Mouse (Mus musculus): ENCODE data around the gene Jarid2. TPM values are rescaled to one million over a fixed set of nuclear protein-coding genes. Genes with fewer than 3 reads are reported as not detected.

The Jarid2 gene
- polyA plus RNA-seq, 1 experiment from 2014 or later = 27.0 TPM

- WGBS = 89% methylated on average over 2 of the region's 2 CpGs
- no peaks in the 10 kb centered on the region for H3K36me3 ChIP-seq (ENCODE audit: control insufficient read depth, insufficient read depth, low read length)
- no peak overlapping the region for H3K4me2 ChIP-seq (ENCODE audit: low read depth, low read length)
- no peaks in the 10 kb centered on the region for H3K4me1 ChIP-seq (replicated peaks; ENCODE audit: control insufficient read depth, insufficient read depth, low read length)
- no peak for ATAC-seq (ENCODE audit: low read depth)
- H3K27me3 ChIP-seq (ENCODE audit: control insufficient read depth, insufficient read depth, low read depth, low read length) = no peaks in the 10 kb centered on the region
- H3K9me3 ChIP-seq (ENCODE audit: control insufficient read depth, low read length) = no peaks in the 10 kb centered on the region
- no peak overlapping the region for H3K9ac ChIP-seq (ENCODE audit: low read length)
- no peak overlapping the region for H3K4me3 ChIP-seq (ENCODE audit: low read length)
- no peak overlapping the region for H3K27ac ChIP-seq (ENCODE audit: low read length)
Observed at GRCm38 (mm10) chr13:44886221-44886620, 156.9 kb downstream of the Jarid2 start.

- Histone ChIP-seq H3K27ac (ENCODE audit: low read length) (no peak overlapping the region), H3K4me1 (replicated peaks; ENCODE audit: control insufficient read depth, insufficient read depth, low read length) (no peaks in the 10 kb centered on the region), H3K27me3 (ENCODE audit: control insufficient read depth, insufficient read depth, low read depth, low read length) (no peaks in the 10 kb centered on the region), H3K9ac (ENCODE audit: low read length) (no peak overlapping the region), H3K4me3 (ENCODE audit: low read length) (no peak overlapping the region), H3K36me3 (ENCODE audit: control insufficient read depth, insufficient read depth, low read length) (no peaks in the 10 kb centered on the region), H3K4me2 (ENCODE audit: low read depth, low read length) (no peak overlapping the region), H3K9me3 (ENCODE audit: control insufficient read depth, low read length) (no peaks in the 10 kb centered on the region)
- ATAC-seq (ENCODE audit: low read depth) = no peak
- 87% methylated on average over 2 of the region's 2 CpGs for WGBS
Observed at GRCm38 (mm10) chr13:44890612-44891011, 161.3 kb downstream of the Jarid2 start.

- H3K27ac ChIP-seq (ENCODE audit: low read length) = no peak overlapping the region
- no peaks in the 10 kb centered on the region for H3K9me3 ChIP-seq (ENCODE audit: control insufficient read depth, low read length)
- H3K4me1 ChIP-seq (replicated peaks; ENCODE audit: control insufficient read depth, insufficient read depth, low read length) = no peaks in the 10 kb centered on the region
- no peak overlapping the region for H3K4me2 ChIP-seq (ENCODE audit: low read depth, low read length)
- WGBS = 55% methylated on average over 5 of the region's 5 CpGs
- no peak overlapping the region for H3K9ac ChIP-seq (ENCODE audit: low read length)
- ATAC-seq (ENCODE audit: low read depth) = no peak
- no peak overlapping the region for H3K4me3 ChIP-seq (ENCODE audit: low read length)
- H3K36me3 ChIP-seq (ENCODE audit: control insufficient read depth, insufficient read depth, low read length) = peaks cover 6% of the 10 kb centered on the region; the same call in 1 of the 2 replicates
- H3K27me3 ChIP-seq (ENCODE audit: control insufficient read depth, insufficient read depth, low read depth, low read length) = no peaks in the 10 kb centered on the region
Observed at GRCm38 (mm10) chr13:44891813-44892730, 162.8 kb downstream of the Jarid2 start.

- peaks cover 22% of the 10 kb centered on the region for H3K36me3 ChIP-seq (ENCODE audit: control insufficient read depth, insufficient read depth, low read length)
- WGBS = 91% methylated on average over 12 of the region's 12 CpGs
- no peak for ATAC-seq (ENCODE audit: low read depth)
Observed at GRCm38 (mm10) chr13:44896211-44896610, 166.9 kb downstream of the Jarid2 start.

GRCm38 (mm10) chr13:44902299-44902698 lies 173.0 kb downstream of the Jarid2 start:
- H3K36me3 ChIP-seq (ENCODE audit: control insufficient read depth, insufficient read depth, low read length) = peaks cover 28% of the 10 kb centered on the region
- no peak for ATAC-seq (ENCODE audit: low read depth)
- H3K4me3 ChIP-seq (ENCODE audit: low read length) = no peak overlapping the region
- 94% methylated on average over 6 of the region's 6 CpGs for WGBS
- H3K4me1 ChIP-seq (replicated peaks; ENCODE audit: control insufficient read depth, insufficient read depth, low read length) = peaks cover 7% of the 10 kb centered on the region
- H3K4me2 ChIP-seq (ENCODE audit: low read depth, low read length) = no peak overlapping the region
- no peaks in the 10 kb centered on the region for H3K27me3 ChIP-seq (ENCODE audit: control insufficient read depth, insufficient read depth, low read depth, low read length)
- no peak overlapping the region for H3K9ac ChIP-seq (ENCODE audit: low read length)
- H3K27ac ChIP-seq (ENCODE audit: low read length) = no peak overlapping the region
- no peaks in the 10 kb centered on the region for H3K9me3 ChIP-seq (ENCODE audit: control insufficient read depth, low read length)

More at GRCm38 (mm10) chr13:44896211-44896610, 166.9 kb downstream of the Jarid2 start:
- Histone ChIP-seq H3K4me1 (replicated peaks; ENCODE audit: control insufficient read depth, insufficient read depth, low read length) (no peaks in the 10 kb centered on the region), H3K27ac (ENCODE audit: low read length) (no peak overlapping the region), H3K4me2 (ENCODE audit: low read depth, low read length) (no peak overlapping the region), H3K4me3 (ENCODE audit: low read length) (no peak overlapping the region), H3K27me3 (ENCODE audit: control insufficient read depth, insufficient read depth, low read depth, low read length) (no peaks in the 10 kb centered on the region), H3K9me3 (ENCODE audit: control insufficient read depth, low read length) (no peaks in the 10 kb centered on the region), H3K9ac (ENCODE audit: low read length) (no peak overlapping the region)

GRCm38 (mm10) chr13:44903416-44903815 lies 174.1 kb downstream of the Jarid2 start:
- no peak overlapping the region for H3K4me2 ChIP-seq (ENCODE audit: low read depth, low read length)
- no peaks in the 10 kb centered on the region for H3K27me3 ChIP-seq (ENCODE audit: control insufficient read depth, insufficient read depth, low read depth, low read length)
- H3K4me1 ChIP-seq (replicated peaks; ENCODE audit: control insufficient read depth, insufficient read depth, low read length) = peaks cover 16% of the 10 kb centered on the region
- no peak overlapping the region for H3K27ac ChIP-seq (ENCODE audit: low read length)
- ATAC-seq (ENCODE audit: low read depth) = no peak
- H3K36me3 ChIP-seq (ENCODE audit: control insufficient read depth, insufficient read depth, low read length) = peaks cover 17% of the 10 kb centered on the region
- no peaks in the 10 kb centered on the region for H3K9me3 ChIP-seq (ENCODE audit: control insufficient read depth, low read length)
- H3K4me3 ChIP-seq (ENCODE audit: low read length) = no peak overlapping the region
- no peak overlapping the region for H3K9ac ChIP-seq (ENCODE audit: low read length)

- Histone ChIP-seq H3K9ac (ENCODE audit: low read length) (no peak overlapping the region), H3K4me1 (replicated peaks; ENCODE audit: control insufficient read depth, insufficient read depth, low read length) (peaks cover 25% of the 10 kb centered on the region), H3K4me2 (ENCODE audit: low read depth, low read length) (no peak overlapping the region), H3K27ac (ENCODE audit: low read length) (no peak overlapping the region), H3K9me3 (ENCODE audit: control insufficient read depth, low read length) (no peaks in the 10 kb centered on the region), H3K4me3 (ENCODE audit: low read length) (no peak overlapping the region), H3K36me3 (ENCODE audit: control insufficient read depth, insufficient read depth, low read length) (peaks cover 14% of the 10 kb centered on the region), H3K27me3 (ENCODE audit: control insufficient read depth, insufficient read depth, low read depth, low read length) (no peaks in the 10 kb centered on the region)
- no peak for ATAC-seq (ENCODE audit: low read depth)
- WGBS = 47% methylated on average over 1 of the region's 1 CpGs
Observed at GRCm38 (mm10) chr13:44904271-44904670, 175.0 kb downstream of the Jarid2 start.

- no peak overlapping the region for H3K4me3 ChIP-seq (ENCODE audit: low read length)
- H3K27me3 ChIP-seq (ENCODE audit: control insufficient read depth, insufficient read depth, low read depth, low read length) = no peaks in the 10 kb centered on the region
- H3K4me2 ChIP-seq (ENCODE audit: low read depth, low read length) = no peak overlapping the region
- WGBS = 86% methylated on average over 11 of the region's 11 CpGs
- peaks cover 30% of the 10 kb centered on the region for H3K4me1 ChIP-seq (replicated peaks; ENCODE audit: control insufficient read depth, insufficient read depth, low read length)
- no peak overlapping the region for H3K9ac ChIP-seq (ENCODE audit: low read length)
- ATAC-seq (ENCODE audit: low read depth) = no peak
- H3K36me3 ChIP-seq (ENCODE audit: control insufficient read depth, insufficient read depth, low read length) = peaks cover 14% of the 10 kb centered on the region
- H3K9me3 ChIP-seq (ENCODE audit: control insufficient read depth, low read length) = no peaks in the 10 kb centered on the region
- H3K27ac ChIP-seq (ENCODE audit: low read length) = no peak overlapping the region
Observed at GRCm38 (mm10) chr13:44906141-44906540, 176.9 kb downstream of the Jarid2 start.

- H3K4me3 ChIP-seq (ENCODE audit: low read length) = no peak overlapping the region
- H3K4me1 ChIP-seq (replicated peaks; ENCODE audit: control insufficient read depth, insufficient read depth, low read length) = peaks cover 32% of the 10 kb centered on the region
- peaks cover 7% of the 10 kb centered on the region for H3K36me3 ChIP-seq (ENCODE audit: control insufficient read depth, insufficient read depth, low read length)
Observed at GRCm38 (mm10) chr13:44907702-44908101, 178.4 kb downstream of the Jarid2 start.

More at GRCm38 (mm10) chr13:44907702-44908101, 178.4 kb downstream of the Jarid2 start:
- no peaks in the 10 kb centered on the region for H3K9me3 ChIP-seq (ENCODE audit: control insufficient read depth, low read length)
- ATAC-seq (ENCODE audit: low read depth) = peak; percentile 97
- H3K27me3 ChIP-seq (ENCODE audit: control insufficient read depth, insufficient read depth, low read depth, low read length) = no peaks in the 10 kb centered on the region
- H3K9ac ChIP-seq (ENCODE audit: low read length) = no peak overlapping the region
- no peak overlapping the region for H3K4me2 ChIP-seq (ENCODE audit: low read depth, low read length)
- peak overlapping the region; percentile 82 for H3K27ac ChIP-seq (ENCODE audit: low read length)
- WGBS = 15% methylated on average over 6 of the region's 6 CpGs

Measured in lung, embryonic 16.5 days (tissue).